Mouse (Mus musculus): ENCODE measurements around the gene Apba3. TPM values are rescaled to one million over a fixed set of nuclear protein-coding genes. Genes with fewer than 3 reads are reported as not detected.

Gene Apba3
- polyA plus RNA-seq, 1 experiment: 207 TPM

GRCm38 (mm10) chr10:81238618-81239017 is 28.1 kb upstream of the Apba3 start:
- Histone ChIP-seq H3K27me3 (ENCODE audit: control insufficient read depth, insufficient read depth, low read length) (peaks cover 3% of the 10 kb centered on the region; the same call in 1 of the 2 replicates), H3K27ac (ENCODE audit: insufficient read depth, low read depth, low read length) (no peak overlapping the region), H3K36me3 (ENCODE audit: control insufficient read depth, insufficient read depth, low read length) (0 out of 2 replicates have a peak, but pooled peaks cover 2% of the 10 kb centered on the region), H3K4me3 (ENCODE audit: low read depth, low read length) (no peak overlapping the region), H3K4me1 (ENCODE audit: control insufficient read depth, insufficient read depth, insufficient read length, low read length) (peaks cover 17% of the 10 kb centered on the region; the same call in 1 of the 2 replicates)
- WGBS: 94% methylated on average over 2 of the region's 2 CpGs
- TF ChIP-seq POLR2A (IDR thresholded peaks at IDR 0.05; ENCODE audit: low read depth, low read length) (no peak), CTCF (IDR thresholded peaks at IDR 0.05; ENCODE audit: extremely low read depth, insufficient read length, insufficient replicate concordance, low read depth, low read length) (no peak)

DNA sequence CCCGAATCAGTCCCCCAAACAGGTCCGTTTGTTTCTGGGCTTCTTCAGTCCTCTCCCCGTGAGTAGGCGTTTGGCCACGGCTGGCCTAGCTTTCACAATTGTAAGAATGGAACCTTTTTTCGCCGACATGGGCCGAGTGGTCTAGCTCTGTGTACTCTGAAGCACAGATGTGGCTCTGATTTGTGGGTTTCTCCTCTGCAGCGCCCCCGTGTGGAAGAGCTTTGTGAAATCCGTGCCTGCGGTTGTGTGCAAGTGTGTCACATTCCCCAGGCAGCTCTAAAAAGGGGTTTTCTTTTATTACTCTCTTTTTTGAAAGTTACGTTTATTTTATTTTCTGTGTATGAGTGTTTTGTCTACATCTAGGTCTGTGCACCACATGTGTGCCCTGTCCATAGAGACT is 25.9 kb upstream of the Apba3 start:
- 32% methylated on average over 13 of the region's 13 CpGs for WGBS
- H3K27ac ChIP-seq (ENCODE audit: insufficient read depth, low read depth, low read length): no peak overlapping the region
- H3K4me1 ChIP-seq (ENCODE audit: control insufficient read depth, insufficient read depth, insufficient read length, low read length): peaks cover 18% of the 10 kb centered on the region
- 0 out of 2 replicates have a peak, but pooled peaks cover under 1% of the 10 kb centered on the region for H3K36me3 ChIP-seq (ENCODE audit: control insufficient read depth, insufficient read depth, low read length)
- peak; percentile 84; the same call in 1 of the 2 replicates for TF ChIP-seq CTCF (IDR thresholded peaks at IDR 0.05; ENCODE audit: extremely low read depth, insufficient read length, insufficient replicate concordance, low read depth, low read length)
- TF ChIP-seq POLR2A (IDR thresholded peaks at IDR 0.05; ENCODE audit: low read depth, low read length): no peak
- peaks cover 3% of the 10 kb centered on the region; the same call in 1 of the 2 replicates for H3K27me3 ChIP-seq (ENCODE audit: control insufficient read depth, insufficient read depth, low read length)
- H3K4me3 ChIP-seq (ENCODE audit: low read depth, low read length): no peak overlapping the region

DNA sequence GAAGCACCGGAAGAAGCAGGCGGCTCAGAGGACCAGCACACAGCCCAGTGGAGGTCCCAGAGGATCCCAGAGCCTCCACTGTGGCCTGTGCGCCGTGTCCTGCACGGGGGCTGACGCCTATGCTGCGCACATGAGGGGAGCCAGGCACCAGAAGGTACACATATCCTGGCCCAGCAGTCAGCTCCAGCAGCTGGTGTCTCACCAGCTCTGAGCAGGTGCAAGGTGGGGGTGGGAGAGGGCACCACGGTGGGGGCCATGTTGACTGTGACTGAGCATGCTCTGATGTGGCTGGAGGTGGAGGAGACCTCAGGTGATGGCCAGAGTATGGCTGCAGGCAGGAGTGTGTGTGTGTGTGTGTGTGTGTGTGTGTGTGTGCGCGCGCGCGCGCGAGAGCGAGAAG is 24.7 kb upstream of the Apba3 start:
- H3K4me1 ChIP-seq (ENCODE audit: control insufficient read depth, insufficient read depth, insufficient read length, low read length): peaks cover 18% of the 10 kb centered on the region
- TF ChIP-seq POLR2A (IDR thresholded peaks at IDR 0.05; ENCODE audit: low read depth, low read length): no peak
- TF ChIP-seq CTCF (IDR thresholded peaks at IDR 0.05; ENCODE audit: extremely low read depth, insufficient read length, insufficient replicate concordance, low read depth, low read length): no peak
- no peak overlapping the region for H3K4me3 ChIP-seq (ENCODE audit: low read depth, low read length)
- 93% methylated on average over 16 of the region's 16 CpGs for WGBS
- H3K36me3 ChIP-seq (ENCODE audit: control insufficient read depth, insufficient read depth, low read length): no peaks in the 10 kb centered on the region
- H3K27me3 ChIP-seq (ENCODE audit: control insufficient read depth, insufficient read depth, low read length): peaks cover 3% of the 10 kb centered on the region; the same call in 1 of the 2 replicates
- no peak overlapping the region for H3K27ac ChIP-seq (ENCODE audit: insufficient read depth, low read depth, low read length)

DNA sequence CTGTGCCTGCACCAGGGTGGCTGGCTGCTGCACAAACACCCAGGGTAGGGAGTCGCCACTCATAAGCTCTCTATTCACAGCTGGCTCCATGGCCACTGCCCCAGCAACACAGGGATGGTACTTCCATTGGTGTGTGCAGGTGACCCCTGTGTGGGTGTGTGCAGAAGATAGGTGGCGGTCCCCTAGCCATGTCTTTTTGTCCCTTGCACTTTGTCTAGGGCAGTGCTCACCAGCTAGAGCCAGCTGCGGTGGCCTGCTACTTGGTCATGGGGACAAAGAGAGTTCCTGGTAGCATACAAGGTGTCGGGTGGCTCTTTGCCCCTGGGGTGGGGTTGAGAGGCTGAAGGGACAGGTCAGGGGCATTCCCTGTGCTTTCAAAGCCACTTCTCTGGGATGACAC is 22.6 kb upstream of the Apba3 start:
- 56% methylated on average over 4 of the region's 4 CpGs for WGBS
- TF ChIP-seq CTCF (IDR thresholded peaks at IDR 0.05; ENCODE audit: extremely low read depth, insufficient read length, insufficient replicate concordance, low read depth, low read length) (no peak), POLR2A (IDR thresholded peaks at IDR 0.05; ENCODE audit: low read depth, low read length) (no peak)
- H3K4me1 ChIP-seq (ENCODE audit: control insufficient read depth, insufficient read depth, insufficient read length, low read length): peaks cover 29% of the 10 kb centered on the region
- H3K36me3 ChIP-seq (ENCODE audit: control insufficient read depth, insufficient read depth, low read length): no peaks in the 10 kb centered on the region; the same call in 1 of the 2 replicates
- H3K27me3 ChIP-seq (ENCODE audit: control insufficient read depth, insufficient read depth, low read length): peaks cover 2% of the 10 kb centered on the region; the same call in 1 of the 2 replicates
- H3K27ac ChIP-seq (ENCODE audit: insufficient read depth, low read depth, low read length): no peak overlapping the region
- no peak overlapping the region for H3K4me3 ChIP-seq (ENCODE audit: low read depth, low read length)

GRCm38 (mm10) chr10:81244595-81244994 is 22.2 kb upstream of the Apba3 start:
- Histone ChIP-seq H3K27me3 (ENCODE audit: control insufficient read depth, insufficient read depth, low read length) (no peaks in the 10 kb centered on the region; the same call in 1 of the 2 replicates), H3K4me3 (ENCODE audit: low read depth, low read length) (no peak overlapping the region), H3K4me1 (ENCODE audit: control insufficient read depth, insufficient read depth, insufficient read length, low read length) (peaks cover 33% of the 10 kb centered on the region), H3K36me3 (ENCODE audit: control insufficient read depth, insufficient read depth, low read length) (no peaks in the 10 kb centered on the region; the same call in 1 of the 2 replicates), H3K27ac (ENCODE audit: insufficient read depth, low read depth, low read length) (no peak overlapping the region)
- peak; percentile 87; the same call in 1 of the 2 replicates for TF ChIP-seq CTCF (IDR thresholded peaks at IDR 0.05; ENCODE audit: extremely low read depth, insufficient read length, insufficient replicate concordance, low read depth, low read length)
- no peak for TF ChIP-seq POLR2A (IDR thresholded peaks at IDR 0.05; ENCODE audit: low read depth, low read length)
- WGBS: 9% methylated on average over 17 of the region's 17 CpGs

DNA sequence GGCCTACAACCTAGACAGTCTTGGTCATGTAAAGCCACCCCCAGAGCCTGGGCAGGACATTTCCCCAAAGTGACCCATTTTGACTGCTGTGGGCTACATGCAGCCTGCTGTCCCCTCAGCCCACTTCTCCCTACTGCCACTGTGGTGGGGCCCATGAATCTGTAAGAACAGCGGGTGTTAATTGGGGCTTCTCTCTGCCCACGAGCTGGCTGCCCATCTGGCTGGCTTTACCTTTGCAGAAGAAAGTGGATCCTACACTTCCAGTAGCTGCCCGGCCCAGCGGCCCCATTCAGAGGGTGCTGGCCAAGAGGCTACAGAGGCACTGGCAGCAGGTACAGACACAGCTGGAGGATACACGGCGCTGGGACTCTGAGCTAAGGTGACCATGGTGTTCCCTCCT is 21.6 kb upstream of the Apba3 start:
- Histone ChIP-seq H3K4me3 (ENCODE audit: low read depth, low read length) (no peak overlapping the region), H3K27ac (ENCODE audit: insufficient read depth, low read depth, low read length) (no peak overlapping the region), H3K4me1 (ENCODE audit: control insufficient read depth, insufficient read depth, insufficient read length, low read length) (peaks cover 39% of the 10 kb centered on the region), H3K27me3 (ENCODE audit: control insufficient read depth, insufficient read depth, low read length) (no peaks in the 10 kb centered on the region), H3K36me3 (ENCODE audit: control insufficient read depth, insufficient read depth, low read length) (no peaks in the 10 kb centered on the region; the same call in 1 of the 2 replicates)
- 93% methylated on average over 6 of the region's 6 CpGs for WGBS
- TF ChIP-seq CTCF (IDR thresholded peaks at IDR 0.05; ENCODE audit: extremely low read depth, insufficient read length, insufficient replicate concordance, low read depth, low read length): no peak
- no peak for TF ChIP-seq POLR2A (IDR thresholded peaks at IDR 0.05; ENCODE audit: low read depth, low read length)

DNA sequence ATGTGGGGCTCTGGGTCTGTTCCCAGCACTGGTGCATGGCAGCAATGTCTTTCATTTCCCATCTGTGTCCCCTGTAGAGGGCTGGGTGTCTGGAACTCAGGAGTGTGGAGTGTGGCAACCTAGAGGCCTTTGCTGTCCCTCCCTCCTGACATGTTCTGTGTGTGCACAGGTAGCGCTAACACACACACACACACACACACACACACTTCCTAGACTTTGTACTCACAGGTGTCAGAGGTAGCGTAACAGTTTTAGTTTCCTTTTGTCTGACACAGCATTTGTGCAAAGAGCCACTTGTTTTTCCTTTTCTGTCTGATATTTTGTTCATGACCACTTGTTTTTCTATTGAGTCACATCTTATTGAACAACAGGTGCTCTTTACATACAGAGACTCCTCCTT is 19.0 kb upstream of the Apba3 start:
- Histone ChIP-seq H3K27ac (ENCODE audit: insufficient read depth, low read depth, low read length) (peak overlapping the region; percentile 86), H3K4me1 (ENCODE audit: control insufficient read depth, insufficient read depth, insufficient read length, low read length) (peaks cover 45% of the 10 kb centered on the region), H3K36me3 (ENCODE audit: control insufficient read depth, insufficient read depth, low read length) (no peaks in the 10 kb centered on the region; the same call in 1 of the 2 replicates), H3K27me3 (ENCODE audit: control insufficient read depth, insufficient read depth, low read length) (peaks cover 8% of the 10 kb centered on the region), H3K4me3 (ENCODE audit: low read depth, low read length) (no peak overlapping the region)
- 27% methylated on average over 2 of the region's 2 CpGs for WGBS
- no peak for TF ChIP-seq CTCF (IDR thresholded peaks at IDR 0.05; ENCODE audit: extremely low read depth, insufficient read length, insufficient replicate concordance, low read depth, low read length)
- TF ChIP-seq POLR2A (IDR thresholded peaks at IDR 0.05; ENCODE audit: low read depth, low read length): no peak

Data from small intestine, adult 2 months (tissue).